Mouse (Mus musculus) layer of hippocampus, adult 6 months (tissue): ENCODE results near the gene Pdlim1. TPM values are rescaled to one million over a fixed set of nuclear protein-coding genes. Genes with fewer than 3 reads are reported as not detected.

ENCODE experiments used
- long read RNA-seq, 2 experiments: library from polyadenylated mRNA; unstranded; transcript quantifications; one replicate each; pipeline ENCODE4 v2.0.0; 2019 to 2020
- polyA plus RNA-seq: library from polyadenylated mRNA; unstranded; fragments of <200 nt; fragmentation: Nextera tagmentation; gene quantifications from 2 replicates; pipeline ENCODE4 v1.2.3, GENCODE M21; 2021

Gene Pdlim1
- polyA plus RNA-seq: 14.2 and 17.0 TPM in 2 replicates
- long read RNA-seq, experiment 1, transcript Pdlim1-201 (7 exons, 2,571 nt): major isoform, 17 of 17 reads
- long read RNA-seq, experiment 1, partial matches to known transcripts: 0 of 17 reads
- long read RNA-seq, experiment 1, other reads (novel, unspliced or antisense): 0 of 17 reads
- long read RNA-seq, experiment 2, transcript Pdlim1-201 (7 exons, 2,571 nt): major isoform, 35 of 36 reads
- long read RNA-seq, experiment 2, partial matches to known transcripts: 0 of 36 reads
- long read RNA-seq, experiment 2, other reads (novel, unspliced or antisense): 0 of 36 reads

DNA sequence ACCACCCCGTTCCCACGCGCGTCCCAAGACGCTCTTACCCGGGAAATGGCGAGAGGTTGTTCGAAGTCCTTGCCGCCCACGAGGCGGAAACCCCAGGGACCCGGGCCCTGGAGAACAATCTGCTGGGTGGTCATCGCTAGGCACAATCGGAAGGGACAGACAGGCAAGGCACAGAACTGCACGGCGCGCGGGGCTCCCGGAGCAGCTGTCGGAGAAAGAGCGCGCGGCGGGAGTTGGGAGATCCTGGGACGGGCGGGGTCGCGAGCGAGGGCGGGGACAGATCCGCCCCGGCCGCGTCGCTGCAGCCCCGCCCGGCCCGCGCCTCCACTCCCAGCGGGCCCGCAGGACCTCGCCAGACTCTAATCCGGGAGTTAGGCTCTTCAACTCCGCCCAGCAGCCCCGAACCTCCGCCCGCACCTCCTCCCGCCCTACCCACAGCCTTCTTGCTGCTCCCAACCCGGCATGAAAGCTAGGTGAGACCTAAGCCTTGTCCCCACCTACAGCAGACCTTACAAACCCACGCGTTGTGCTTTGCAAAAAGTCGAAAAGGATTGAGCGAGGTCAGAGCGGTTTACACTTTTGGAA, at the start of gene Pdlim1:
TSS of gene Pdlim1 (minus strand) at position 535 of the 585 bp plus-strand sequence.

DNA sequence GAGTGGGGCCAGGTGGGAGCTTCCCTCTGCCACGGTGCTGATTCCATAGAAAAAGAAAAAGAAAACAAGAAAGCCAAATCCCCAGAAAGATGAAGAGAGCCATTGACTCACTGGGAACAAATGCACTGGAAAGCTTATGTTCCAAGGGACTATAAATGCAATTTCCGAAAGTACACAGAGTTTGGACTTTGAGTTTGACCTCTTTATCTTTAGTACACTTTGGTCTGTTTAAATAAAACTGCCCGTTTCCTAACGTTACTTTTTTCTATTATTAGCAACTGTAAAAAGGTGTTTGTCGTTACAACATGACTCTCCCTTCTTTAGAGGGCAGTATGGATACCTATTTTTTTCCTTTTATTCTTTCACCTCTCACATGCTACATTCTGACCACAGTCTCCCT, 84.5 kb downstream of the Pdlim1 start, which contains the start of gene Cyp2c70:
TSS of gene Cyp2c70 (minus strand) at position 174 of the 400 bp plus-strand sequence.

Other genes starting within 250 kb of the Pdlim1 start
- not detected in 2 replicates for gene Cyp2c54, start 198.0 kb downstream of the Pdlim1 start, polyA plus RNA-seq
- not detected in 2 replicates for gene Cyp2c50, start 182.2 kb downstream of the Pdlim1 start, polyA plus RNA-seq
- not detected in 2 replicates for gene Cyp2c70, start 84.5 kb downstream of the Pdlim1 start, polyA plus RNA-seq
- gene Sorbs1, start 241.9 kb upstream of the Pdlim1 start, polyA plus RNA-seq: 93.8 and 99.1 TPM in 2 replicates